Mouse (Mus musculus) hindbrain, embryonic 16.5 days (tissue): ENCODE measurements at regions not wholly inside any gene's neighbourhood (a gene's known extent, or its start where the extent isn't known, plus 50 kb on each side); places are given as distances from the start of the nearest gene placed in this dataset.
"Not testable (repeated sequence)": the region's sequence is repeated elsewhere in the genome, so short reads cannot be mapped to it uniquely, and the experiment has no call there.

Experiments used
- ATAC-seq: fragments of 200-750 bp; cut with Nextera tagmentation; 2 replicates; pipeline ENCODE4 v1.8.0; 2017; ENCODE audit warnings: moderate TSS enrichment, moderate library complexity
- H3K27ac ChIP-seq: fragments of 300-500 bp; sonication (generic); 2 replicates; pipeline ENCODE4 v1.5.1; 2014; ENCODE audit warnings: low read depth, mild to moderate bottlenecking, control low read depth, low read length, moderate library complexity
- H3K27me3 ChIP-seq: fragments of 300-500 bp; sonication (generic); replicated peaks from 2 replicates; pipeline ENCODE4 v1.6.1; 2014; ENCODE audit warnings: low read length; ENCODE audit not compliant: control insufficient read depth, insufficient read depth
- H3K36me3 ChIP-seq: fragments of 300-500 bp; sonication (generic); 2 replicates; pipeline ENCODE4 v1.6.1; 2014; ENCODE audit warnings: mild to moderate bottlenecking, low read length, moderate library complexity, mixed read lengths; ENCODE audit not compliant: control insufficient read depth, insufficient read depth
- H3K4me1 ChIP-seq: fragments of 300-500 bp; sonication (generic); 2 replicates; pipeline ENCODE4 v1.6.1; 2014; ENCODE audit warnings: low read depth, low read length; ENCODE audit not compliant: control insufficient read depth, insufficient read depth
- H3K4me2 ChIP-seq: fragments of 300-500 bp; sonication (generic); 2 replicates; pipeline ENCODE4 v1.6.1; 2014; ENCODE audit warnings: mild to moderate bottlenecking, low read length, control low read depth, moderate library complexity
- H3K4me3 ChIP-seq: fragments of 300-500 bp; sonication (generic); 2 replicates; pipeline ENCODE4 v1.5.1; 2014; ENCODE audit warnings: mild to moderate bottlenecking, low read length, control low read depth, moderate library complexity
- H3K9ac ChIP-seq: fragments of 300-500 bp; sonication (generic); 2 replicates; pipeline ENCODE4 v1.6.1; 2014; ENCODE audit warnings: low read depth, mild to moderate bottlenecking, control low read depth, low read length, moderate library complexity
- H3K9me3 ChIP-seq: fragments of 300-500 bp; sonication (generic); 2 replicates; pipeline ENCODE4 v1.6.1; 2014; ENCODE audit warnings: mild to moderate bottlenecking, low read length, moderate library complexity; ENCODE audit not compliant: control insufficient read depth
- WGBS: fragments of 180-500 bp; shearing (Covaris S2); extraction: QIAGEN DNeasy Blood & Tissue Kit; methylation state at CpG from one replicate; pipeline ENCODE4 v1.1.7; 2014; 5-methylcytosine and 5-hydroxymethylcytosine counted together

GRCm38 (mm10) chr2:166467137-166467536, 246.5 kb downstream of the Prex1 start:
- WGBS: 38% methylated on average over 7 of the region's 7 CpGs
- ATAC-seq: no peak
- H3K27me3 ChIP-seq: no peaks in the 10 kb centered on the region

GRCm38 (mm10) chr2:166465531-166465930, 248.1 kb downstream of the Prex1 start:
- H3K9me3 ChIP-seq: no peaks in the 10 kb centered on the region
- no peak overlapping the region for H3K27ac ChIP-seq
- no peaks in the 10 kb centered on the region for H3K27me3 ChIP-seq
- H3K4me2 ChIP-seq: no peak overlapping the region
- WGBS: 73% methylated on average over 5 of the region's 5 CpGs
- no peak overlapping the region for H3K9ac ChIP-seq
- no peaks in the 10 kb centered on the region; the same call in 1 of the 2 replicates for H3K4me1 ChIP-seq
- ATAC-seq: no peak
- no peaks in the 10 kb centered on the region for H3K36me3 ChIP-seq
- H3K4me3 ChIP-seq: no peak overlapping the region

More at GRCm38 (mm10) chr2:166467137-166467536, 246.5 kb downstream of the Prex1 start:
- Histone ChIP-seq H3K36me3 (no peaks in the 10 kb centered on the region), H3K27ac (no peak overlapping the region), H3K4me2 (no peak overlapping the region), H3K9ac (no peak overlapping the region), H3K4me1 (no peaks in the 10 kb centered on the region; the same call in 1 of the 2 replicates), H3K4me3 (no peak overlapping the region), H3K9me3 (no peaks in the 10 kb centered on the region)

- no peak overlapping the region for H3K4me2 ChIP-seq
- no peak for ATAC-seq
- no peak overlapping the region for H3K4me3 ChIP-seq
- no peaks in the 10 kb centered on the region for H3K9me3 ChIP-seq
- no peaks in the 10 kb centered on the region for H3K27me3 ChIP-seq
- 77% methylated on average over 9 of the region's 9 CpGs for WGBS
- H3K27ac ChIP-seq: no peak overlapping the region
- H3K9ac ChIP-seq: no peak overlapping the region
- no peaks in the 10 kb centered on the region; the same call in 1 of the 2 replicates for H3K4me1 ChIP-seq
- no peaks in the 10 kb centered on the region for H3K36me3 ChIP-seq
Observed at GRCm38 (mm10) chr2:166463539-166463938, 250.1 kb downstream of the Prex1 start.

GRCm38 (mm10) chr2:166461956-166462355, 251.7 kb downstream of the Prex1 start:
- no peaks in the 10 kb centered on the region for H3K9me3 ChIP-seq
- H3K27ac ChIP-seq: no peak overlapping the region
- H3K4me3 ChIP-seq: no peak overlapping the region
- H3K36me3 ChIP-seq: no peaks in the 10 kb centered on the region
- H3K27me3 ChIP-seq: no peaks in the 10 kb centered on the region
- no peak overlapping the region for H3K9ac ChIP-seq
- H3K4me1 ChIP-seq: no peaks in the 10 kb centered on the region
- ATAC-seq: no peak
- H3K4me2 ChIP-seq: no peak overlapping the region
- WGBS: 93% methylated on average over 3 of the region's 3 CpGs

- H3K4me3 ChIP-seq: no peak overlapping the region
- H3K9ac ChIP-seq: no peak overlapping the region
- H3K27me3 ChIP-seq: no peaks in the 10 kb centered on the region
- 91% methylated on average over 3 of the region's 3 CpGs for WGBS
- H3K4me2 ChIP-seq: no peak overlapping the region
- H3K4me1 ChIP-seq: no peaks in the 10 kb centered on the region
- no peaks in the 10 kb centered on the region for H3K36me3 ChIP-seq
- ATAC-seq: no peak
- no peaks in the 10 kb centered on the region for H3K9me3 ChIP-seq
- no peak overlapping the region for H3K27ac ChIP-seq
Observed at GRCm38 (mm10) chr2:166461103-166461502, 252.5 kb downstream of the Prex1 start.

GRCm38 (mm10) chr2:166459955-166460354, 253.7 kb downstream of the Prex1 start:
- H3K36me3 ChIP-seq: no peaks in the 10 kb centered on the region
- no peak overlapping the region for H3K4me3 ChIP-seq
- H3K27ac ChIP-seq: no peak overlapping the region
- H3K4me2 ChIP-seq: no peak overlapping the region
- no peak overlapping the region for H3K9ac ChIP-seq
- H3K27me3 ChIP-seq: no peaks in the 10 kb centered on the region
- no peak for ATAC-seq
- H3K9me3 ChIP-seq: no peaks in the 10 kb centered on the region
- no peaks in the 10 kb centered on the region for H3K4me1 ChIP-seq
- 66% methylated on average over 9 of the region's 9 CpGs for WGBS

GRCm38 (mm10) chr2:166458953-166459352, 254.7 kb downstream of the Prex1 start:
- H3K9ac ChIP-seq: no peak overlapping the region
- WGBS: 89% methylated on average over 9 of the region's 9 CpGs
- no peaks in the 10 kb centered on the region for H3K9me3 ChIP-seq
- no peaks in the 10 kb centered on the region; the same call in 1 of the 2 replicates for H3K4me1 ChIP-seq
- no peak overlapping the region for H3K4me3 ChIP-seq
- no peak overlapping the region for H3K27ac ChIP-seq
- no peaks in the 10 kb centered on the region for H3K27me3 ChIP-seq
- ATAC-seq: no peak
- no peak overlapping the region for H3K4me2 ChIP-seq
- H3K36me3 ChIP-seq: no peaks in the 10 kb centered on the region

GRCm38 (mm10) chr2:166457381-166458172, 256.1 kb downstream of the Prex1 start:
- Histone ChIP-seq H3K27me3 (no peaks in the 10 kb centered on the region), H3K9ac (no peak overlapping the region), H3K4me3 (no peak overlapping the region), H3K36me3 (no peaks in the 10 kb centered on the region), H3K9me3 (no peaks in the 10 kb centered on the region), H3K27ac (no peak overlapping the region), H3K4me2 (no peak overlapping the region), H3K4me1 (no peaks in the 10 kb centered on the region; the same call in 1 of the 2 replicates)
- 74% methylated on average over 16 of the region's 16 CpGs for WGBS
- no peak for ATAC-seq

- 56% methylated on average over 2 of the region's 7 CpGs for WGBS
- H3K27ac ChIP-seq: peak overlapping the region; percentile 39; the same call in 1 of the 2 replicates
Observed at GRCm38 (mm10) chr2:166454160-166454888, 259.3 kb downstream of the Prex1 start.

More at GRCm38 (mm10) chr2:166454160-166454888, 259.3 kb downstream of the Prex1 start:
- not testable (repeated sequence) for H3K4me3 ChIP-seq, H3K9me3 ChIP-seq, H3K27me3 ChIP-seq, H3K9ac ChIP-seq, H3K36me3 ChIP-seq, H3K4me2 ChIP-seq
- ATAC-seq: peak; percentile 65
- peaks cover 11% of the 10 kb centered on the region for H3K4me1 ChIP-seq
